Mouse (Mus musculus): ENCODE results near the gene Eef1b2. TPM values are rescaled to one million over a fixed set of nuclear protein-coding genes. Genes with fewer than 3 reads are reported as not detected.

Gene Eef1b2
- polyA plus RNA-seq, 1 experiment from 2014 or later = 813 TPM

DNA sequence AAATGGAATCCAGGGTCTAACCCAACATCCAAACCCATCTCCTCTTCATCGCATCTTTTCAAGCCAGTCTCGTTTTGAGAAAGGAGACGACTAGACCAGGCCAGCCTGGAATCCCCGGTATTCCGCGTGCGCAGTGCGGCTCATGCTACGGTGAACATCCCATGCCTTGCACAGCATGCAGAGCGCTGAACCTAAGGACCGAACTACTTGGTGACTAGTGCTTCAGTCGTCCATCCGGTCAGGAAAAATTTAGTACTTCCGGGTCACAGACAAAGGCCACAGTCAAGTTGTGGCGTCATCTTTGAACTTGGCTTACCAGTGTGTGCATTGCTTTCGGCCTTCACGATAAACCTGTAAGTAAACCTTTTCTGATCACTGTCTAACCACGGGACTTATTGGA, 23.7 kb downstream of the Eef1b2 start:
- Histone ChIP-seq H3K4me1 (replicated peaks; ENCODE audit: control insufficient read depth, insufficient read depth, low read length) (peaks cover 10% of the 10 kb centered on the region; the same call in 1 of the 2 replicates), H3K27ac (ENCODE audit: low read depth) (no peak overlapping the region), H3K4me3 (ENCODE audit: low read depth, low read length) (no peak overlapping the region), H3K36me3 (ENCODE audit: control insufficient read depth, insufficient read depth, low read length) (no peaks in the 10 kb centered on the region), H3K9me3 (ENCODE audit: control insufficient read depth, low read length) (peaks cover 8% of the 10 kb centered on the region; the same call in 1 of the 2 replicates), H3K4me2 (ENCODE audit: low read length) (no peak overlapping the region), H3K27me3 (replicated peaks; ENCODE audit: control insufficient read depth, insufficient read depth, low read length) (no peaks in the 10 kb centered on the region), H3K9ac (ENCODE audit: low read length) (no peak overlapping the region)
- ATAC-seq (replicated peaks; ENCODE audit: low FRiP score, low TSS enrichment, low read depth) (no peak), DNase-seq (ENCODE audit: low spot score) (no peak)
- WGBS = 95% methylated on average over 18 of the region's 18 CpGs

DNA sequence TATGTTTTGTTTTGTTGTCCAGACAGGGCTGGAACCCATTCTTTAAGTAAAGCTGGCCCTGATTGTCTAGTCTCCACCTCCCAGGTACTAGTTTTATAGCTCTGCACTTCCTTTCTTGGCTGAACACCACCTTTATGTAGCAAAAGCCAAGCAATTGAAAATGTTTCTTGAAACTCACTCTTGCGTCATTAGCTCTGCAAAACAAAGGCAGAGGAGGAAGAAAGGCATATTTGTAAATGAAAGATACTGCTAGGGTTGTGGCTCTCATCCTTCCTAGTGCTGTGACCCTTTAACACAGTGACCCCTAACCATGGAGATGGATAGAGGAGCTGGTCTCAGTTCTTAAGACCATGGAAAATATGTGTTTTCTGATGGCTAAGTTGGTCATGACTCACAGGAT, 25.0 kb downstream of the Eef1b2 start:
- no peak overlapping the region for H3K9ac ChIP-seq (ENCODE audit: low read length)
- H3K4me2 ChIP-seq (ENCODE audit: low read length) = no peak overlapping the region
- 90% methylated on average over 1 of the region's 1 CpGs for WGBS
- H3K4me3 ChIP-seq (ENCODE audit: low read depth, low read length) = no peak overlapping the region
- peaks cover 8% of the 10 kb centered on the region; the same call in 1 of the 2 replicates for H3K9me3 ChIP-seq (ENCODE audit: control insufficient read depth, low read length)
- H3K27me3 ChIP-seq (replicated peaks; ENCODE audit: control insufficient read depth, insufficient read depth, low read length) = no peaks in the 10 kb centered on the region
- no peaks in the 10 kb centered on the region for H3K36me3 ChIP-seq (ENCODE audit: control insufficient read depth, insufficient read depth, low read length)
- H3K4me1 ChIP-seq (replicated peaks; ENCODE audit: control insufficient read depth, insufficient read depth, low read length) = peaks cover 10% of the 10 kb centered on the region; the same call in 1 of the 2 replicates
- DNase-seq (ENCODE audit: low spot score) (no peak), ATAC-seq (replicated peaks; ENCODE audit: low FRiP score, low TSS enrichment, low read depth) (no peak)
- no peak overlapping the region for H3K27ac ChIP-seq (ENCODE audit: low read depth)

DNA sequence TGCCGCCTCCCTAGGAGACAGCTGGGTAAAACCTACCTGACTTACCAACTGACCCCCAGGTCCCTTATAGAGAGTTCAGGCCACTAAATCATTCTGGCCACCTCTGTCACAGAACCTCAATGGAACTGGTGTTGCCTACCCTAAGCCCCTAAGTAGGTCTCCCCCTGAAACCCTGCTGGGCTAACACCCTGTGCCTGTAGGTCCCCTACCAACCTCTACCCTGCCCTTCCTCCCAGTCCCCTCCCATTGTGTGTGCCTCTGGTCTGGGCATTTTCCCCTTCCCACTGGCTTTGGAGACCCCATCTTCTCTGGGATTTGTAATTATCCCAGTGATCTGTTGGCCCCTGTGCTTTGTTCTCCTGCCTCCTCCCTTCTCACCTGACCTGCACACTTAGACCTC, 26.8 kb downstream of the Eef1b2 start:
- Histone ChIP-seq H3K27ac (ENCODE audit: low read depth) (no peak overlapping the region), H3K9me3 (ENCODE audit: control insufficient read depth, low read length) (peaks cover 8% of the 10 kb centered on the region; the same call in 1 of the 2 replicates), H3K4me1 (replicated peaks; ENCODE audit: control insufficient read depth, insufficient read depth, low read length) (peaks cover 10% of the 10 kb centered on the region; the same call in 1 of the 2 replicates), H3K4me3 (ENCODE audit: low read depth, low read length) (no peak overlapping the region), H3K9ac (ENCODE audit: low read length) (no peak overlapping the region), H3K4me2 (ENCODE audit: low read length) (no peak overlapping the region), H3K36me3 (ENCODE audit: control insufficient read depth, insufficient read depth, low read length) (no peaks in the 10 kb centered on the region), H3K27me3 (replicated peaks; ENCODE audit: control insufficient read depth, insufficient read depth, low read length) (no peaks in the 10 kb centered on the region)
- ATAC-seq (replicated peaks; ENCODE audit: low FRiP score, low TSS enrichment, low read depth) (no peak), DNase-seq (ENCODE audit: low spot score) (no peak)
- 89% methylated on average over 1 of the region's 1 CpGs for WGBS

DNA sequence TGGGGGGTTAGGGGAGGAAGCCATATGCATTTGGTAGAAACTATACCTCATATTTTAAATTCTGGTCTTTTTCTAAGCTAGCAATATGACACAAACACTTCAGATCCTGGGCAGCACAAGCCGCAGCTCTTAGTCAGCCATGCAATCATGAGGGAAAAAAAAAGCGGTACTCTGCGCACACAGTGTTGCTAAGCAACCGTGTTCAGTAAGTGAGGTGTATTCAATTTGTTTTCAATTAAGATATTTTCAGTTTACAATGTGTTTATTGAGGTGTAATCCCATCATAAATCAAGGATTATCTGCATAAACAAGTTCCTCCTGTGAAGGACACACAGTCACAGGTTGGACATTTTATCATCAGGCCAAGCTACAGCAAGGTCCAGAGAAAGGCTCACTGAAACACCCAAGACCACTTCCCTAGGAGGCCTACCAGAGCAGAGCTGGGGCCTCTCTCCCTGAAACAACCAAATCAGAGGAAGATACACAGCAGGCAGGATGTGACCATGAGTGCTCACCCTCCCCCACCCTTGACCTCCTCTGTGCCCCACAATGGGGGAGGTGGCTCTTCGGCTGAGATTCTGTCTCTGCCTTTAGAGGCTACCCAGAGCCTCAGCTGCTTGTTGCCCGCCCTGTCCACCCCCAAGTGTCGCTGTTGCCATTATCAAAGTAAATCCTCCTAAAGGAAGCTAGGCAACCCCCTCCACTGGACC, 27.5 kb downstream of the Eef1b2 start:
- ATAC-seq (replicated peaks; ENCODE audit: low FRiP score, low TSS enrichment, low read depth) = no peak; the same call in 1 of the 2 replicates
- Histone ChIP-seq H3K4me1 (replicated peaks; ENCODE audit: control insufficient read depth, insufficient read depth, low read length) (peaks cover 10% of the 10 kb centered on the region; the same call in 1 of the 2 replicates), H3K4me2 (ENCODE audit: low read length) (no peak overlapping the region), H3K9ac (ENCODE audit: low read length) (no peak overlapping the region), H3K9me3 (ENCODE audit: control insufficient read depth, low read length) (peaks cover 8% of the 10 kb centered on the region; the same call in 1 of the 2 replicates), H3K27me3 (replicated peaks; ENCODE audit: control insufficient read depth, insufficient read depth, low read length) (no peaks in the 10 kb centered on the region), H3K4me3 (ENCODE audit: low read depth, low read length) (no peak overlapping the region), H3K36me3 (ENCODE audit: control insufficient read depth, insufficient read depth, low read length) (no peaks in the 10 kb centered on the region), H3K27ac (ENCODE audit: low read depth) (peak overlapping the region; percentile 16; the same call in 1 of the 2 replicates)
- WGBS = 10% methylated on average over 7 of the region's 7 CpGs
- DNase-seq (ENCODE audit: low spot score) = no peak

DNA sequence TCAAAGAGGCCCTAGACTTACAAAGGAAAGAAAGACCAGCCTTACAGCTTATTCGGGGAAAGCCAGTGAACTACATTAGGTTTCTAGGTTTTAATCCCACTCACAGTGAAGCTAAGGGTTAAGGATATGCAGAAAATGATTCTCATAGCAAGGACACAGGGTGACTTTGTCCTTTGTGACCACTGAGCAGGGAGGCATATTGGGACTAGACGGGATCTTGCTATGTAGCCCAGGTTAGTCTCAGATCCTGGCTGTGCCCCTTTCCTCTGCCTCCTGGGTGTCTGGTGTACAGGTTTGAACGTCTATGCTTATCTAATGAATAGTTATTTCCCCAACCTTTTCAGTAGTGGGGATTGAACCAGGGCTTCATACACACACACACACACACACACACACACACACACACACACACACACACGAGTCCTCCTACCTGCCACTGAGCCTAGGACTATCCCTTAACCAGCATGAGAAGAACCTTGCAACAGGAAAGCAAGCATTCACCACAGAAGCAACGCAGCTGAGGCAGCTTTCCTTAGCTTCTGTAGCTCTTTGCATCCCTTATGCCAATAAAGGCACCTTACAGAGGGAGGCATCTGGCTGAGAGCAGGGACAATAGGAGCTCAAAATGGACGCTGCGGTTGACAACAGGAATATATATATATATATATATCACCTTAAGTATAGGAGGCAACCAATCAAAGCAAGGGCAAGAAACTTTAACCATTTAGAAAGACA, 28.2 kb downstream of the Eef1b2 start:
- H3K36me3 ChIP-seq (ENCODE audit: control insufficient read depth, insufficient read depth, low read length) = no peaks in the 10 kb centered on the region
- H3K4me1 ChIP-seq (replicated peaks; ENCODE audit: control insufficient read depth, insufficient read depth, low read length) = peaks cover 10% of the 10 kb centered on the region; the same call in 1 of the 2 replicates
- DNase-seq (ENCODE audit: low spot score) (no peak), ATAC-seq (replicated peaks; ENCODE audit: low FRiP score, low TSS enrichment, low read depth) (no peak)
- 40% methylated on average over 7 of the region's 7 CpGs for WGBS
- peak overlapping the region; percentile 16; the same call in 1 of the 2 replicates for H3K27ac ChIP-seq (ENCODE audit: low read depth)
- H3K4me2 ChIP-seq (ENCODE audit: low read length) = no peak overlapping the region
- H3K9me3 ChIP-seq (ENCODE audit: control insufficient read depth, low read length) = peaks cover 6% of the 10 kb centered on the region; the same call in 1 of the 2 replicates
- H3K9ac ChIP-seq (ENCODE audit: low read length) = no peak overlapping the region
- no peaks in the 10 kb centered on the region for H3K27me3 ChIP-seq (replicated peaks; ENCODE audit: control insufficient read depth, insufficient read depth, low read length)
- H3K4me3 ChIP-seq (ENCODE audit: low read depth, low read length) = no peak overlapping the region

DNA sequence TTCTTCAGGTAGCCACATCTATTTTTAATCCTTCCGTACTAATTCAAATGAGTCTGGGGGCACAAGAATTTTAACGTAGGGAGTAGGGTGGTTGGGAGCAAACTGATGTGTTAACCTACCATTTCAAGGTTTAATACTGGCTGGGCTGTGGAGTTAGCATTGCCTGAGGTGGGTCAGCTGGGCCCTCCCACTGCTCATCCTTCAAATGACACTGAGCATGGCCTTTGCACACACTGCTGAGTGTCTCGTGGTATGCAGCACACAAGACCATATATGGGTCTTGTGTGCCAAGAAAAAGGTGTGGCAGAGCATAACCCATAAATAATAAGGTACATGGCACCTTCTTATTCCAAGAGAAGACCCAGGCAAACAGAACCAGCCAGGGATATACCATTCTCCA, 31.0 kb downstream of the Eef1b2 start:
- ATAC-seq (replicated peaks; ENCODE audit: low FRiP score, low TSS enrichment, low read depth) (no peak), DNase-seq (ENCODE audit: low spot score) (no peak)
- no peaks in the 10 kb centered on the region for H3K9me3 ChIP-seq (ENCODE audit: control insufficient read depth, low read length)
- no peak overlapping the region for H3K27ac ChIP-seq (ENCODE audit: low read depth)
- peaks cover 10% of the 10 kb centered on the region; the same call in 1 of the 2 replicates for H3K4me1 ChIP-seq (replicated peaks; ENCODE audit: control insufficient read depth, insufficient read depth, low read length)
- WGBS = 80% methylated on average over 3 of the region's 3 CpGs
- H3K4me2 ChIP-seq (ENCODE audit: low read length) = no peak overlapping the region
- H3K4me3 ChIP-seq (ENCODE audit: low read depth, low read length) = no peak overlapping the region
- no peak overlapping the region for H3K9ac ChIP-seq (ENCODE audit: low read length)
- H3K27me3 ChIP-seq (replicated peaks; ENCODE audit: control insufficient read depth, insufficient read depth, low read length) = no peaks in the 10 kb centered on the region
- H3K36me3 ChIP-seq (ENCODE audit: control insufficient read depth, insufficient read depth, low read length) = no peaks in the 10 kb centered on the region

DNA sequence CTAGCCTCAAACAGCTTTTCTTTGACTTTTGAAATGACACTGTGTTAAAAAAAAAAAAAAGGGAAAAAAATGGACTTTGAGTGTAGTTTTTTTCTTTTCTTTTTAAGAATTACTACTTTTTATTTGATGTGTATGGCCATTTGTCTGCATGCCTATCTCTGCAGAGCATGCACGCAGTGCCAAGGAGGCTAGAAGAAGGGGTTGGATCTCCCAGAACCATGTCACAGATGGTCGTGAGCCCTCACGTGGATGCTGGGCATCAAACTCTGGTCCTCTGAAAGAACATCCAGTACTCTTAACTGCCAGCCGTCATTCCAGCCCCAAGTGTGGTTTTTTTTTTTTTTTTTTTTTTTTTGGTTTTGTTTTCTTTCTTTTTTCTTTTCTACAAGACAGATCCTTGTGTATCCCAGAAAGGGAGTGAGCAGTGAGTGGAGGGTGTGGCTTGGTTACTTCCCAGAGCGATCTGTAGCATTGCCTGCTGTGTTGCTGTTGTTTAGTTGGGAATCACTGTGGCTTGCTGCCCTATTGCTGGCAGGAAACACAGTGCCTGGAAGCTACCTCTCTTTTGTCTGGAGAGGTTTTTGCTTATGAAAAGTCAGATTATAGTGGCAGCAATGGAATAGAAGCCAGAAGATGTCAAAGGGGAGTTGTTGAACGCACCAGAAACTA, 33.4 kb downstream of the Eef1b2 start:
- H3K4me2 ChIP-seq (ENCODE audit: low read length) = no peak overlapping the region
- WGBS = 41% methylated on average over 6 of the region's 6 CpGs
- H3K27me3 ChIP-seq (replicated peaks; ENCODE audit: control insufficient read depth, insufficient read depth, low read length) = no peaks in the 10 kb centered on the region
- ATAC-seq (replicated peaks; ENCODE audit: low FRiP score, low TSS enrichment, low read depth) (no peak), DNase-seq (ENCODE audit: low spot score) (no peak)
- no peaks in the 10 kb centered on the region for H3K36me3 ChIP-seq (ENCODE audit: control insufficient read depth, insufficient read depth, low read length)
- H3K4me3 ChIP-seq (ENCODE audit: low read depth, low read length) = no peak overlapping the region
- H3K4me1 ChIP-seq (replicated peaks; ENCODE audit: control insufficient read depth, insufficient read depth, low read length) = no peaks in the 10 kb centered on the region; the same call in 1 of the 2 replicates
- H3K9ac ChIP-seq (ENCODE audit: low read length) = no peak overlapping the region
- no peaks in the 10 kb centered on the region for H3K9me3 ChIP-seq (ENCODE audit: control insufficient read depth, low read length)
- no peak overlapping the region for H3K27ac ChIP-seq (ENCODE audit: low read depth)

DNA sequence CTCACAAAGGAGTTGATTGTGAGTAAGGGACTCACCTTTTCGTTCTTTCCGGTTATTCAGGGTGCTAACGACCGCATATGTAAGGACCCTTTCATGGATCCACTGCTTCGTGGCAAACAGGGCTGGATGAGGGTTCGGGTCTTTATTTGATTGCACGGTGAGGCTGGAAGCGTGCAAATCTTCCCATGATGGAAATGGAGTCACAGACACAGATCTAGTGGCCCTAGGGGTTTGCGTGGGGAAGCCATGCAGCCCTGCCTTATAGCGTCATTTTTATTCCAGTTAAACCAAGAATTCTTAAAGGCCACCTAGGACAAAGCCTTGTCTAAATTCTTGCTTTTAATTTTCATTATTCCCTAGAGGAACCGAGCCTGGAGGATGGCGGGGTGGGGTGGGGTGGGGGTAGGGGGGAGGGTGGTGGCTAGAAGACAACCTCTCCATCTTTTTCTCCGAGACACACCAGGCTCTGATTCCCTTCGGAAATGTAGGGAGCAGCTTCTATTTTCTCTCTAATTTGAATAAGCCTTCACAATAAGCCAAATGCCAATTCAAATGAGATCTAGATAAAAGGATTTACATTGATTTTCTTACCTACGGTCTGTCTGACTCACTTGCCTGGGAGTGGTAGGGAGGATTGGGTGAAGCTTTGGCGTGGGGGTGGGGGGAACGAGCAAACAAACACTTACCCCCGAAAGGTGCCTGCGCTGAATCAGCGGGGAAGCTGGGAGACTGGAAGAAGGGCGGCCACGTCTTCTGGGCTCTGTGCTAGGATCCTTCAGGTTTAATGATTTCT, 37.0 kb downstream of the Eef1b2 start:
- H3K27ac ChIP-seq (ENCODE audit: low read depth) = no peak overlapping the region
- no peaks in the 10 kb centered on the region for H3K36me3 ChIP-seq (ENCODE audit: control insufficient read depth, insufficient read depth, low read length)
- H3K9me3 ChIP-seq (ENCODE audit: control insufficient read depth, low read length) = no peaks in the 10 kb centered on the region
- WGBS = 26% methylated on average over 22 of the region's 22 CpGs
- no peaks in the 10 kb centered on the region; the same call in 1 of the 2 replicates for H3K4me1 ChIP-seq (replicated peaks; ENCODE audit: control insufficient read depth, insufficient read depth, low read length)
- H3K27me3 ChIP-seq (replicated peaks; ENCODE audit: control insufficient read depth, insufficient read depth, low read length) = no peaks in the 10 kb centered on the region
- H3K4me3 ChIP-seq (ENCODE audit: low read depth, low read length) = no peak overlapping the region
- H3K9ac ChIP-seq (ENCODE audit: low read length) = no peak overlapping the region
- peak; percentile 59 for DNase-seq (ENCODE audit: low spot score)
- H3K4me2 ChIP-seq (ENCODE audit: low read length) = peak overlapping the region; percentile 16; the same call in 1 of the 2 replicates
- ATAC-seq (replicated peaks; ENCODE audit: low FRiP score, low TSS enrichment, low read depth) = no peak
